Mouse (Mus musculus): ENCODE measurements around the gene Slc25a28. TPM values are rescaled to one million over a fixed set of nuclear protein-coding genes. Genes with fewer than 3 reads are reported as not detected.

The Slc25a28 gene
- total RNA-seq (2022): 10 to 100 TPM; 44.9 to 53.6 (median 48.0) TPM

DNA sequence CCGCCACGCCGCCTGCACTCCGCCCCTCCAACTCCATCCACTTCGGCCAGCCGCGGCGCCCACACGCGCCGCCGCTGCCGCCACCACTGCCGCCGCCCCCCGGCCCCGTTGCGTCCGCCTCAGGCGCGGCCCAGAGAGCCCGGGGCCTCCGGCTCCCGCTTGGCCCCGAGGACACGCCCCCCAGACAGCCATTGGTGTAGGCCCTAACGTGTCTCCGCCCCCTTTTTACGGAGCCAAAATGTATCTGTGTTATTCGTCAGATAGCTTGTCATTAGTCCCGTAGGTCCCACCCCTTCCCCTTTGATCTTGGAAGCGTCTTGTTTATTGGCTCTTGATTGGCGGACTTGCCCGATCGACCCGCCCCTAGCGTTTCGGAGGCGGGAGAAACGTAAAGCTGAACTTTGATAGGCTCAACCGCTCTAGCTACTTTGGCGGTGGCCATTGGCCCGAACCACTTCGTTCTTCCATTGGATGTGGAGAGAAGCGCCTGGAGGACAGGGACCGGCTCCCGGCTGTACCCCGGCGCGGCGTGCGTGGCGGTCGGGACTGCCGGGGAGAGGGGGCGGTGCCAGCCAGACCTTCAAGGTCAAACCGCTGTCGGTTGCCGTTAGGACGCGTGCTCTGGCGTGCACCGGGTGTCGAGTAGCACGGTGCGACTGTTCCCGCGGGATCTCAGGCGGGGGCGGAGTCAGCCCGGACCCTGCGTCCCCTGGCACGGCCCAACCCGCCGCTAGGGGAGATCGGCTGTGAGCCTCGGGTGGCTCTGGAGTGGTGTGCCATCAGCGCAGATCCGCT is at the start of gene Slc25a28:
Gene Slc25a28 (minus strand): TSS at position 152 of the 795 bp plus-strand sequence.
- DNase-seq (ENCODE audit: low spot score in 2 of 2): peak; percentile 99 to 100

DNA sequence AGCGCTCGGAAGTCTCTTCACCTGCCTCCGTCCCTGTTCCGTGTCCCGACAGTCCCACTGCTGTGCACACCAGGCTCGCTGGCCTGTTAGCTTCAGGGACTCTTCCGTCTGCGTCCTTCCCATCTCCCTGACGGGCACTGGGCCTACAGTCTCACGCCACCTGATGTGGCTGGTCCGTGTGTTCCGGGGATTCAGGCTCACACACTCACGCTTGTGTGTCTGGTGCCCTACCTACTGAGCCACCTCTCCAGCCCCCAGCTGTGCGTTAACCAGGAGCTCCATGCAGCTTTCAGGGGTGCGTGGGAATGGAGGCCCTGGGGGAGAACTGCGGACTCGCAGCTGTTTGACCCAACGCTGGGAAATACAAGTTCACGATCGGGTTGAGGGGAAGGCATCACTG is 49.5 kb upstream of the Slc25a28 start:
- DNase-seq (ENCODE audit: low spot score in 2 of 2): no peak

DNA sequence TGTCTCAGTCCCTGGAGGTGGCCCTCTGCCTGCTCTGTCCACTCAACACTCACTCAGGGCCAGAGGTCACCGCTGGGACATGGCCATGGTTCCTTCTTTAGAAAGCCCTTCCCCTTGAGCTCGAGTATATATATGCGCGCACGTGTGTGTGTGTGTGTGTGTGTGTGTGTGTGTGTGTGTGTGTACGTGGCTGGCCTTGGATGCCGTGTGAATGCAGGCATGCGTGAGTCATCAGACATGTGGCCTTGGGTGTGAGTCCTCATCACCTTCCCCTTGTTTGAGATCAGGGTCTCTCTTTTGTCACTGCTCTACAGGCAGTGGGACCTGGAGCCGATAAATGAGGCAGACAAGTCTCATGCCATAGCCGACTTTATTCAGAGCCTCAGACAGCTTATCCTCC is 48.8 kb upstream of the Slc25a28 start:
- DNase-seq (ENCODE audit: low spot score in 2 of 2): no peak

DNA sequence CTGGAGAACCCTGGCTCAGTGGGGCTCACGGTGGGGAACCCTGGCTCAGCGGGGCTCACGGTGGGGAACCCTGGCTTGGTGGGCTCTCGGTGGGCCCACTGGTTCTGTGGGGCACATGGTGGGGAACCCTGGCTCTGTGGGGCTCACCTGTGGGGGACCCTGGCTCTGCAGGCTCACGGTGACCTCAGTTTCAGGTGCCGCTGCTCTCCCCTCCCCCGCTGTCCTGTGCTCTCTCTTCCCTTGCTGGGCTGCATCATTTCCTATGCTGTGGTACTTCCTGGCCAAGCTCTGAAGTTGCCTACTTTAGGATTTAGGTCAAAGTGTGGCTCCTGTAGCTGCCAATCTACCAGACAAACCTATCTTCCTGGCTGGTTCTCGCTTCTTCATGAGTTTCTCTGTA is 48.2 kb upstream of the Slc25a28 start:
- no peak for DNase-seq (ENCODE audit: low spot score in 2 of 2)

DNA sequence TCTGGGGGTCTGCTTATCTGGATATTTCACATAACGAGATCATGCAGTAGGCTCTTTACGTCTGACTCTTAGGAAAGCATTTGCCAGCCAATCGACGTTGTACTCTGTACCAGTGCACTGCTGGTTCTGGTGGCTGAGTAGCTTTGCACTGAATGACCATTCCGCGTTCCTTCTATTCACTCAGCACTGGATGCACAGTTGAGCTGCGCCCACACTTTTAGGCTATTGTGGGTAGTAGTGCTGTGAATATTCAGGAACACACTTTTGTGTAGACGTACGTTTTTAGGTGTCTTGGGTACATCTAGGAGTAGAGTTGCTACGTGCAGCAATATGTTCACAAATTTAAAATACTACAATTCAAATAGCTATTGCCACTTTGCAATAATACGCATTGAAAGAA is 45.4 kb upstream of the Slc25a28 start:
- no peak for DNase-seq (ENCODE audit: low spot score in 2 of 2)

DNA sequence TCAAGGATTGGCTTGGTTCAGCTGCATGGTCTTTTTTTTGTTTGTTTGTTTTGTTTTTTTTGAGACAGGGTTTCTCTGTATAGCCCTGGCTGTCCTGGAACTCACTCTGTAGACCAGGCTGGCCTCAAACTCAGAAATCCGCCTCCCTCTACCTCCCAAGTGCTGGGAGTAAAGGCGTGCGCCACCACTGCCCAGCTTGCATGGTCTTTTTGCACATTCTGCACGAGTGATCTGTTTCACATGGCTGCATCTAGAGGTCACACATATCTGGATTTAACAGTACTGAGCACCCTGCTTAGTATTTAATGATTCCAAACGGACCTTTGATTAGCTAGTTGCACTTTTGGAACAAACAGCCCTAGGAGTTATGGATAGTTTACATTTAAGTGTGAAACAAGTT is 37.3 kb upstream of the Slc25a28 start:
- no peak for DNase-seq (ENCODE audit: low spot score in 2 of 2)

DNA sequence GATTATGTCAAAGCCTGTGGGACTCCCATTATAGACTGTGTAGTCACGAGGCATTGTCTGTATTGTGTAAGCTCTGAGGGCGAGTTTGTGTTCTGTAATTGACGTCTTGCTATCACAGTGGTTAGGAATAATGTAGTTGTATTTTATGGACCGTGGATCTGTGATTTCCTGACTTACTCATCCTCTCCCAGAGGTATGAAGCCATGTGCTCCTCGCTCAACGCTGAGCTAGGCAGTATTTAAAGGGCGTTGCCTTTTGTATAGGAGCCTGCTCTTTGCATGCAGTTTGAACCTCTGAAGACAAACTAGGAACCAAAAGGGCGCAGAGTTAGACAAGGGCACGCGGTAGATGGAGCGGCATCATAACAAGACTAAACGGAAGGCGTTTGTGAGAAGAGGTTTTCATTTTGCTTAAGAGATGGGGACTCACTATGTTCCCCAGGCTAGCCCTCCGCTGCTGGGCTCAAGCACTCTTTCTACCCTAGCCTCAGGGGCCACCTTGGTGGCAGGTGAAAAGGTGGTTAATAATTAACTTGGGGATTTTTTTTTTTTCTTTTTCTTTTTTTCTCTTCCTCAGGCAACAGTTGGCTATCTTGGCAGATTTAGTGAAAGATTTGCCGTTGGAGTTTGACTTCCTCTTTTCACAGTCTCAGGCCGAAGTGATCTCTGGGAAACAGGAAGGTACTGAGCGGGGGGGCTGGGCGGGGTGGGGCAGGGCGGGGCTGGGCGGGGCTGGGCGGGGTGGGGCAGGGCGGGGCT is 36.7 kb upstream of the Slc25a28 start:
- DNase-seq (ENCODE audit: low spot score in 2 of 2): no peak

DNA sequence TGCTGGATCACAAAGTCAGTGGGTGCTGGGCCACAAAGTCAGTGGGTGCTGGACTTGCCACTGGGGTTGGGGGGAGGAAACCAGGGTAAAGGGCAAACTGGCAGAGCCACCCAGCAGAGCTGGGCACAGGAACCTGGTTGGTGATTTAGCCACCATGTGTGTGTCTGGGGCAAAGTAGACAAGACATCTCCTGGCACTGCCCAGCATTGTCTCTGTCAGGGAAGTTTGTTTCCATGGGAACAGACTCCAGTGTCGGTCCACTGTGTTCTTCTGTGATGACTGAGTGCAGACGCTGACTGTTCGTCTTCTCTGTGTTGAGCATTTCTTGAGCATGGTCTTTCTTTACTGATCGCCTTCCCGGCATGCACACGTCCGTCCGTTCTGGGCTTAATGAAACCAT is 34.6 kb upstream of the Slc25a28 start:
- no peak for DNase-seq (ENCODE audit: low spot score in 2 of 2)

DNA sequence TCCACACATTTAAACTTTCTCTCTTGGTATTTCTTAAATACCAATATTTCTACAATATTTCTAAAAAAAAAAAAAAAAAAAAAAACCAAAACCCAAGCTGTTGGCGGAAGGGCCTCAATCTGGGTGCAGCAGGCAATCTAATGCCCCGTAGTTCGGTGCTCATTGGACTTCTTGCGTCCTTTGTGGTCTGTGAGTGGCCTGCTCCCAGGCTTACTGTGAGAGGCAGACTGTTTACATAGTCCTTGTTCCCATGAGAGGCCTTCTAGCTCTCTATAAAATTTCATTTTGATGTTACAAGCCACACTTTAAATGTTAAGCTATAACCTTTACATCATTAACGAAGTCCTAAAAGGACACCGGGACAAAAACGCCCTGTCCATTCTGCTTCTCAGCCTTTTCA is 33.5 kb upstream of the Slc25a28 start:
- DNase-seq (ENCODE audit: low spot score in 2 of 2): no peak

DNA sequence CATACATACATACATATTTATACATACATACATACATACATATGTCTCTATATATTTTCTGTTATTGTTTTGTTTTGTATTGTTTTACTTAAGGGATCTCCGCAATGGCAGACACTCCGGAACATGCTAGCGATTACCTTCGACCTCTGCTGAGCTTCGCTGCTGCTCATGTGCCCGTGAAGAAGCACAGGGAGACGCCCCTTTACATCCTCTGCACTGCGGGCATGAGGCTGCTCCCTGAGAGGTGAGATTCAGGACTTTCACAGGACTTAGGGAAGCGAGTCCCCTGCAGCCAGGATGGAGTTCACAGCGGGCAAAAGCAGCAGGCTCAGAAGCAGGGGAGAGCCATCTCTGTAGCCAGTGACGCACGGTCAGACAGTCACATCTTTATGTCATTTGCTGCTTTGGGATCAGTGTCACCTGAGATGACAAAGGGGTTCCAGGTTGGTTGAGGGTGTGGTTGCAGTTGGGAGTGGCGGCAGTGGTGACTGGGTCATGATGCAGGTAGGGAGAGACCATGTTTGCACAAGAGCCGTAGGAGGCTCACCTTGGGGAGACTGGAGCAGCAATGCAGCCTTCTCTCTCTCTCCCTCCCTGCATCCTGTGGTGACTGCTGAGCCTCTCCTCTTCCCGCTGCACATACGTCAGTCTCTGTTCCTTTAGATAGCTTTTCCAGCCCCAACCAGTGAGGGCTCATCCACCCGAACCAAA is 30.3 kb upstream of the Slc25a28 start:
- no peak for DNase-seq (ENCODE audit: low spot score in 2 of 2)

DNA sequence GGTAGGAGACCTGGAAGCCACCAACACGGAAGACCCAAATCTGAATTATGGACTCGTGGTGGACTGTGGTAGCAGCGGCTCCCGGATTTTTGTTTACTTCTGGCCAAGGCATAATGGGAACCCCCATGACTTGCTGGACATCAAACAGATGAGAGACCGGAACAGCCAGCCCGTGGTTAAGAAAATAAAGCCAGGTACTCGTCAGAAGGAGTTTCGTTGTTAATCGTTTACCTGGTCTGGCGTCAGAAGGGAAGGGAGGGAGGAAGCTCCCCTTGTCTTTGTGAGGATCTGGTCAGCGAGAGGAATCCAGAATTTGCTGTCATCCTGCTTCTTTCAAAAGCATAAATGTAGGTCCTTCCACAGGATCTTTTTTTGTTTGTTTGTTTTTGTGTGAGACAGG is 29.5 kb upstream of the Slc25a28 start:
- DNase-seq (ENCODE audit: low spot score in 2 of 2): no peak

DNA sequence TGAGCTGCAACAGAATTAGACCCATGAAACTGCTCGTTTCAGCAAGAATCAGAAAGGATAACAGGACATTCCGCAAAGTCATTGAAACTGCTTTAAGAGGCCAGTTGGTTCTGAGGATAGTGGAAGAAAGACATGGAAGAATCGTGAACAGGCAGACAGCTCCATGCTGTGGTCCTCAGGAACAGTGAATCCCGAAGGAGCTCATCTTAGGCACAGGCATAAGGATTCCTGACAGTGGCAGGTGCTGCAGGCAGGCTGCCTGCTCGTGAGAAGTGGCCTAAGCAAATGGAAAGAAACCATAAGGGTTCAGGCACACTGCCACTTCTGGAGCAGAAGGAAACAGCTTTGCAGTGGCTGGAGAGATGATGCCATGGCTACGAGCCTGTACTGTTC is 25.1 kb upstream of the Slc25a28 start:
- peak in 1 of 2 experiments; percentile 38 for DNase-seq (ENCODE audit: low spot score in 2 of 2)

DNA sequence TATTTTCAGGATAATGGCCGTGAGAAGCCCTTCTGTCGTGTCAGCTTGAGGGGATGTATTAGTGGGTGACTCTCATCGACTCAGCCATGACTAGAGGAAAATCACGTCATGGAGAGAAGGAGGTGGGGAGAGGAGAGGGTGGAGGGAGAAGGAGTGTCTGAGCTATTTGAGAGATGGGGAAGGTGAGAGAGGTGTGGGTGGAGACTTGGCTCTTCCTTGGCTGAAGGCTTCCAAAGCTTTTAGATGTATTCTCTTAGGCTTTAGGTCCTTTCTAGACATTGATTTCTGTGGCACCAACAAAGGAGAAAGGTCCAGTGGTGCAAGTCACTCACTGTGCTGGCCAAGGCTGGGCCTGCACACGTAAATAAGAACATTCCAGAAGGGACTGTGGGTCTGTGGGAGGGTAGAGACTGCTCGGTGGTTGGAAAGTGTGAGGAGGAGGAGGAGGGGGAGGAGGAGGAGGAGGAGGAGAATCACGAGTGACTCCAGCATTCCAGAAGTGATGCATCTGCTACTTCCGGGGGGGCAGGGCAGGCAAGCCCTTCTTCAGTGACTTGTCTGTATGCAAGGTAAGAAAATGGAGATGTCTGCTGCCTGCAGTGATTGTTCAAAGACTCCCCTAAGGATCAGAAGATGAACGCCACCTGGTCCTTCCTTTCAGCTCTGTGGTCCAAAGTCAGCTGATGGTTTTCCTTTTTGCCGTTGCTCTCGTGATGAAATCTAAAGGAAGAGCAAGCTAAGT is 24.5 kb upstream of the Slc25a28 start:
- DNase-seq (ENCODE audit: low spot score in 2 of 2): peak in 1 of 2 experiments; percentile 68

DNA sequence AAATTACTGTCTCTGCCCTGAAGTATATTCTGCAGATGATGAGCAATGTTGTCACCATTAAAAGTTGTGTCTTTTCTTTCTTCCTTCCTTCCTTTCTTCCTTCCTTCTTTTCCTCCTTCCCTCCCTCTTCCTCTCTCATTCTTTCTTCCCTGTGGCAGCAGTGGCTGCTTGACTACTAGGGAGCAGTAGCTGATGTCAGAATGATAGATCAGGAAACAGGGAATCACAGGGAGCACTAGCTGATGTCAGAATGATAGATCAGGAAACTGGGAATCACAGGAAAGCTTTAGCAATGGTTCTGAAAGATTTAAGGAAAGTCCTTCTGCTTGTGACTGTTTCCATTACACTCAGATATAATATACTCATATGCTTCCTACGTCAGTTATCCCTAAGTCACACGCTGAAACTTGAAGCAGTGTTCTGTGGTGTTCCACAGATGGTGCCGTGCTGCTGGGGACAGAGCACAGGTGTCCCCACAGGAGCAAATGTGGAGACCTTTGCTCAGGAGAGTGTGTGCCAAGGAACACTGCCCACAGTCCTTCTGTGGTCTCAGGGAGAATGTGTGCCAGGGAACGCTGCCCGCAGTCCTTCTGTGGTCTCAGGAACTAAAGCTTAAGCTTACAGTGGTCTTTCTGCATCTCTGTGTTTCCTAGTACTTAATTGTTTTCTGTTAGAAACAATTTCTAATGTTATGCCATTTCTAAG is 23.1 kb upstream of the Slc25a28 start:
- DNase-seq (ENCODE audit: low spot score in 2 of 2): no peak

DNA sequence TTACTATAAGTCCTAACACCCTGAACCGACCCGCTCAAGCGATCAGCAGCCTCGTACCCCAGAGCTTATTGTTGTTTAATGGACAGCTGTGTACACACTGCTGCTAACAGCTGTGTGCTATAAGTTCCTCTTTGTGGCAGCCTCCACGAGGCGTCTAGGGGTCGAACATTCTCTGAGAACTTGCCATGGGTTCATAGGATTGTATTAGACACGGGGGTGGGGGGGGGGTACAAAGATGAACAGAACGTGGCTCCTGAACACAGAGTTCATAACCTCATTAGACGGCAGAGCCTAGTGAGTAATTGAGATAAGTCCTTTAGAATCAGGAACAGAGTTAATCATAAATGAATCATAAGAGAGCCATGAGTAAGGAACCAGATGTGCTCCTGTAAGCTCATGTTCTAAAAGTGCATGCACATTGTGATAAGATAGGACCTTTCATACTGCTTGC is 20.9 kb upstream of the Slc25a28 start:
- DNase-seq (ENCODE audit: low spot score in 2 of 2): no peak

DNA sequence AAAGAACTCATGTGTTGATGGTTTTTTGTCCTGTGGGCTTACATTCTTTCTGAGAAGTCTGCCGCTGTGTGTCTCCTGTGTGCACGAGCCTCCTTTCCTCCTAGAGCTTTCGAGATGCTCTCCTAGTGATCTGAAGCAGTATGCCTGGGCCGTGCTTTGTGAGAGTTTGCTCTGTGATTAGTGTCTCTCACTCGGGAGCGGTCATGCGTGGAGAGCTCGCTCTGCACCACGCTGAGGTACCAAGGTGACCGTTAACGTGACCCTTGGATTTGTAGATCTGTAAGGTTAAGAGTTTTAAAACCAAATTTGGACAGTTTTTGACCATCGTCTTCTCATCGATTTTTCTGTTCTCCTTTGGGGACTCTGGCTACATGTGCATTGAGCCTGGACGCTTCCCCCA is 18.1 kb upstream of the Slc25a28 start:
- DNase-seq (ENCODE audit: low spot score in 2 of 2): no peak

DNA sequence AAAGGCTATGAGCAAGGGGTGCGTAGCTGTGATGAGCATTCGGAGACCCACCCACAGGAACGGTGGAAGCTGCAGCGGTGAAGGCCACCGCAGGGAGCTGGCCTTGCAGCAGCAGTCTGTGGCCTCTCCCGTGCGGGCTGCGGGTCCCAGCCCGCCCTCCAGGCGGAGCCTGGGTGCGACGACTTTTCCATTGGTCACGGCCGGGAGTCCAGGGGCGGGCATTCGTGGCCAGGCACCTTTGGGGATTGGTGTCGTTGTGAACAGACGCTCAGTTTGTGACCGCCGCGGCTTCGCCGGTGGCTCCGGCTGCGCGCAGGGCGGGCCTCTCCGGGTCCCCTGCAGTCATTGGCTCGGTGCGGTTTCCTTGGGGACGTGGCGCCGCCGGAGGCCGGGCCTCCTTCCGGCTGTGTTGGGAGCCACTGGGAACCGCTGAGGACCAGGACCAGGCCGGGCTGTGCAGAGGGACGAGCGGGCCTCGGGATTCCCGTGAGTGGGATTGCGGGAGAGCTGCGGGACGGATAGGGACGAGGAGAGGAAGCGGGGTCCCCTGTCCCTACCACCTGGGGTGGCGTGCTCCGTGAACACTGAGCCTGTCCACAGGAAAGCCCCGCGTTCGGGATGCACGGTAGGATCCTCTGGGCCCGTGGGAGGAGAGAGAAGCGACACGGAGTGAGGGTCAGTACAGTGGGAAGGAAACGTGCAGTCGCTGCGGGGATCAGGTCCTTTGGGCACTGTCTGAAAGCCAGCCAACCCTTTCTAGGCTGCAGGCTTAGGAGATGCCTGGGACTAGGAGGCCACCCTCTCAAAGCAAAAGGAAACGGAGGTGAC is 15.0 kb upstream of the Slc25a28 start, which contains the start of gene Entpd7:
Gene Entpd7 (plus strand): TSS at position 254 of the 828 bp plus-strand sequence.
- DNase-seq (ENCODE audit: low spot score in 2 of 2): peak; percentile 95 to 97

DNA sequence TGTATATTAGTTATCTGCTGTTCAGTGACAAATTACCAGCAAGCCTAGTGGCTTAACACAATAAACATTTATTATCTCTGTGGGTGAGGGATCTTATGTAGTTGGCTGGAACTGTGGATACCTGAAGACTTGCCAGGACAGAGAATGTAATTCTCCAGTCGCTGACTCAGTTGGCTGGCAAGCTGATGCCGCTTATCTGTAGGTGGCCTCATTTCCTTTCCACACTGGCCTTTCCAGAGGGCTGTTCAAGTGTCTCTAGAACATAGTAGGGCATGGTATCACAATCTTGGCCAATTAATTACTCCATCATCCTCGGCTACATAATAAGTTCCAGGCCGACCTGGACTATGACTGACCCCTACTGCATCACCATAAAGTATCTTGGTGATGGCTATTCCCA is 6.9 kb upstream of the Slc25a28 start:
- no peak for DNase-seq (ENCODE audit: low spot score in 2 of 2)

DNA sequence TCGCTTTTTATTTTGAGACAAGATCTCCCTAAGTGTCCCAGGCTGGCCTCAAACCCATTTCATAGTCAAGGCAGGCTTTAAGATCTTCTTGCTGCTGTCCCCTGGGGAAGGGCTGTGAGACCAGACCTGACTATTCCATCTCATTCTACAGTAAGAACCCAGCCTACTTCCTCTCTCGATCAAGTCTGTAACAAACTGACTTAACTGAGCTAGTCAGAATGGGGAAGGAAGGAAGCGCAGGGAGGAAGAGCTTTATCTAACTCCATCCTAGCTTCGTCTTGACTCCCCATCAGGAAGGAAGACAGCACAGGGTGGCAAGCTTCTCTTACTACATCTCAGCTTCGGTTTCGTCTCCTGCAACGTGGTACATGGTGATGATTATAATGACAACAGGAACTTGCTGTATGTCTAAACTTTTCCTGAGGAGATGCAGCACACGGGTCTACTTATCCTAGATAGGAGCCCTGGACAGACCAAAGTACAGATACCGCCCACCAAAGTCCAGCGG is 4.8 kb upstream of the Slc25a28 start:
- DNase-seq (ENCODE audit: low spot score in 2 of 2): no peak

Data from left cerebral cortex, adult 8-10 months (tissue).